Mouse (Mus musculus): Measurements from ENCODE around the gene Igfbp1. TPM values are rescaled to one million over a fixed set of nuclear protein-coding genes. Genes with fewer than 3 reads are reported as not detected.
"Not testable (repeated sequence)": the region's sequence is repeated elsewhere in the genome, so short reads cannot be mapped to it uniquely, and the experiment has no call there.

Igfbp1 gene
- polyA plus RNA-seq, 1 experiment = 0.10 TPM

DNA sequence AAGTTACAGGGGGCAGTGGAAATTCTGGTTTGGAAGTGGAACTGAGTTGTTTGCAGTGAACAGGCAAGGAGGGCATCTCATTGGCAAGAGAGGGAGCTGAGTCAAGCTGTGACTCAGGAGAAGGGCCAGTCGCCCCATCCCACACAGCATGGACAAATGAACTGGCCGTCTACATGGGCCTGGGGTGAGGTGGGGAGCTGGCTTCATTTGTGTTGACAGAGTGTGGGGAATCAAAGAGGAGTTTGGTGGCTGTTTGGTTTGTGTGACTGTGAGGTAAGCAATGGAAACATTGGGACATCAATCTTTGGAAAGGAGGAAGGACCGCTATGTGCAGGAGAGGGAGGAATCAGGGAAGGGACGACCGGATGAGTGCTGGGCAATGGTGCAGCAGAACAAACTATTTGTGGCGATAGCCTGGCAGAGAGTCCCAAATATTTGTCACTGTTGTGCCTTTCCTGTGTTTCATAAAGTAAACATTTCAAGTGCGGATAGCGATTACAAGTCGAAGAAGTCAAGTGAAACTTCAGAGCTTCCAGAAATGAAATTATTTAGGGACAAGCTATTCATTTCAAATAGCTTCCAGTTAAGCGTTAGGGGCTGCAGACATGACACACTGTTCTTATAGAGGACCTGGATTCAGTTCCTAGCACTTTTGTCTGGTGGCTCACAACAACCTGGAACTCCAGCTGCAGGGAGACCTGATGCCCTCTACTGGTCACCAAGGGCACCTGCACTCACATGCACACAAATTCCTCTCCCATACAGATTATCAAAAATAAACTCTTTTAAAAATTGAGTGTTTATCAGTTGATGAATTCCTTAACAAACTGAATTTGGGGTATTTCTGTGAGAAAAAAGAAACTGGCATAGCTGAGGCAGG is 2.9 kb upstream of the Igfbp1 start:
- DNase-seq (ENCODE audit: extremely low spot score in 1 of 2, low spot score in 1 of 2) = no peak

DNA sequence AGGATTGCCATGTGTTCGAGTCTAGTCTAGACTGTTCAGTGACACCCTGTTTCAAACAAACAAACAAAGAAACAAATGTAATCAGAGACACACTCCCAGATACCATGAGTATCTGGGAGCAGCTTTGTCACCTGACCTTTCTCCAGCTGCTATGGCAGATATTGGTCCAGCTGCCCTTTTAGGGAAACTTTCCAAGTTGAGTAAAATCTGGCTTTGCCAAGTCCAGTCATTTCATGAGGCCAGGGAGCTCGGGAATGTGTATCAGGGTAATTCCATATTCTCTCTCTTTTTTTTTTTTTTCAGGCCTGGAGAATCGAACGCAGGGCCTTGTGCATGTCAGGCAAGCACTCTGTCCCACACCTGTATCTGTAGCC is 2.3 kb upstream of the Igfbp1 start:
- no peak for DNase-seq (ENCODE audit: extremely low spot score in 1 of 2, low spot score in 1 of 2)

- no peak for DNase-seq (ENCODE audit: extremely low spot score in 1 of 2, low spot score in 1 of 2)
Measured at GRCm38 (mm10) chr11:7198006-7198405, 424 bp downstream of the Igfbp1 start.

- DNase-seq (ENCODE audit: extremely low spot score in 1 of 2, low spot score in 1 of 2) = no peak
Measured at GRCm38 (mm10) chr11:7198481-7199256, 1.1 kb downstream of the Igfbp1 start.

DNA sequence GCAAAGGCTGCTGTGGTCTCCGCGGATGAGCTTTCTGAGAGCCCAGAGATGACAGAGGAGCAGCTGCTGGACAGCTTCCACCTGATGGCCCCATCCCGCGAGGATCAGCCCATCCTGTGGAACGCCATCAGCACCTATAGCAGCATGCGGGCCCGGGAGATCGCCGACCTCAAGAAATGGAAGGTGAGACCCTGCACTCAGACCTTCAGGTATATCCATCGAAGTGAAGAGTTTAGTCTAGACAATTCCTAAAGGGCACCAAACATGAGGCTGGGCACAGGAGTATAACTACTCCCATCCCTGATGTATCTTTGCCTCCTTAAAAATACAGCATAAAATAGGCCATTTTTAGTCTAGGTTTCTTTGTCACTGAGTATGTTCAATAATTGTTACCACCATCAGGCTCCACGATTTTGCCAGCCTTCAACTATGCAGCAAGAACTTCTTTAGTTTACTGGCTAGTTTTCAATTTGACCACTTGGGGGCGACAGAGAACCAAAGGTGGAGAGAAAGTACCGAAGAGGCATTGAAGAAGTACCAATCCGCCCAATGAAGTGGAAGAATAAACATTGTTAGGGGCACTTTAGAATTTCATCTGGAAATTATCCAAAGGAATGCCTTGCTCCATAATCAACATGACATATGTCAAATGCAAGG is 2.3 kb downstream of the Igfbp1 start:
- peak in 1 of 2 experiments; percentile 86 for DNase-seq (ENCODE audit: extremely low spot score in 1 of 2, low spot score in 1 of 2)

DNA sequence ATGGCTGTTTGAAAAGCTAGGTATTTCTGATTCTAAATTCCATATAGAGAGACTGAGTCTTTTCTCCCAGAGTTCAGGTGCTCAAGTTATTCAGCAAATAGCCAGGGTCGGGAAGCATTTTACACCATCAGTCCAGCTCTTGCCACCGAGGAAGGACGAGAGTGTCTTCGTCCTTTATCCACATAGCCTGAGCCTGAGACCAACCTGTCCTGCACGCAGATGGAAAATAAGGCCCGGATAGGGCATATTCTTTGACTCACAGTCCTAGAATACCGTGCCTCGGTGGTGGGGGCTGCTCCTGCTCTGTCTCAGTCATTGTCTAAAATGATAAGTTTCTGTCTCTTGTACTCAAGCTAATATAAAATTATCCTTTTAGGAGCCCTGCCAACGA is 2.8 kb downstream of the Igfbp1 start:
- no peak for DNase-seq (ENCODE audit: extremely low spot score in 1 of 2, low spot score in 1 of 2)

GRCm38 (mm10) chr11:7202206-7202605 is 4.6 kb downstream of the Igfbp1 start:
- DNase-seq (ENCODE audit: extremely low spot score in 1 of 2, low spot score in 1 of 2) = no peak

DNA sequence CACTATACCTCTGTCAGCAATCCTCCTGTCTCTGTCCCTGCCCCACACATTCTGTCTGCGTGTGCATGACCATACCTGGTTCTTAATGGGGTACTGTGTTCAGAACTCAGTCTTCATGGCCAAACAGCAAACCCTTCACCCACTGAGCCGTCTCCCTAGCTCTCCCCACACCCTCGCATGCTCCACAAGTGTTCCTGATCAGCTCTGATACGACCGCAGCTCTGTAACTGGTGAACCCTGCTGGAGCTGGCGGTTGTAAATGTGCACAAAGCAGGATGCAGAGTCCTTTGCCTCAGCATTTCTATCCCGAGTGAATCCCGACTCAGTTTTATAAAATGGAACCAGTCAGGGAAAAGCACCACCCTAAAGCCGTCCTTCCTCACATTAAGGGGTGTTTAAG is 6.3 kb downstream of the Igfbp1 start:
- no peak for DNase-seq (ENCODE audit: extremely low spot score in 1 of 2, low spot score in 1 of 2)

DNA sequence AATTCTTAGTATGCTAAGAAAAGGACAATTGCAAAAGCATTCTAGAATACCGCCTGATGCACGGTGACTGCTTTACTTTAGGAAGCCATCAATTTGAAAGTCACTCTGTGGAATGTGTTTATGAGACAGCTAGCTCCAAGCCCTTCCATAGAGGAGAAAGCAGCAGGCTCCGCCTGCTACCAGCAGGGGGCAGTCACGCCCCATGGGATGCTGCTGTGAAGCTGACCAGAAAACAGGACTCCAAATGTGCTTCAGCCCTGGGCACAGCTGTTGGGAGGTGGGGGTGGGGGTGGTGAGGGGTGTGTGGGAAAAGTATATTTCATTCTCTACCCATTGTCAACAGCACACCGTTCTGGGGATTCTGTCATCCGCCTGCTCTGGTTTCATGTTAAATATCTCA is 12.8 kb downstream of the Igfbp1 start:
- DNase-seq (ENCODE audit: extremely low spot score in 1 of 2, low spot score in 1 of 2) = peak in 1 of 2 experiments; percentile 89

GRCm38 (mm10) chr11:7211211-7211610 is 13.6 kb downstream of the Igfbp1 start:
- DNase-seq (ENCODE audit: extremely low spot score in 1 of 2, low spot score in 1 of 2) = no peak

DNA sequence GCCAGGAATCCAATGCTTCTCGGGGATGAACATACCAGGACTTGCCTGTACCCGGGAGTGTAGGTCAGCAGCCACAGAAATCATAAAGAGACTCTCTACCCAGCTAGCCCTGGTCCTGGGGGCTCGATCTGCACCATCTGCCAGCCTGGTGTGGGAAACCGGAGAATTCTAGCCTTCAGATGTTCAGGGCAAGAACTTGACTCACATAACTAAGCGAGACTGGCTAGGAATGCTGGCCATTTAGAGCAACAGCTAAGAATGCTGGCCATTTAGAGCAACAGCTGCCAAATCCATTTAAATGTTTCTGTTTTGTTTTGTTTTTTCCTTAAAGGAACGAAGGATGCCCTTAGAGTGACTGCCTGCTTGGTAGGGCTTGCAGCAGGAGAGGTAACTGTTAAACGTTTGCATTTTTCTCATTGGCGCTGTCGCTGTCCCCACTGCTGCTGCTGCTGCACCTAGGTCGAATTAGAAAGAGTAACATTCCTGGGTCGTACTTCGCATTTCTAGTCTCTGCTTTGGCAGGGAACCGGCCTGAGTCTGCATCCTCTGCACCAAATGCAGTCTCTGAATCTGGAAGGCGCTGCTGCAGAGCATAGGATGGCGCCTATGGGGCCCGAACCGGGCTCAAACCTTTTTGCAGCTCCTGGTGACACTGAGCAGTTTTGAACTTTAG is 14.7 kb downstream of the Igfbp1 start:
- no peak for DNase-seq (ENCODE audit: extremely low spot score in 1 of 2, low spot score in 1 of 2)

DNA sequence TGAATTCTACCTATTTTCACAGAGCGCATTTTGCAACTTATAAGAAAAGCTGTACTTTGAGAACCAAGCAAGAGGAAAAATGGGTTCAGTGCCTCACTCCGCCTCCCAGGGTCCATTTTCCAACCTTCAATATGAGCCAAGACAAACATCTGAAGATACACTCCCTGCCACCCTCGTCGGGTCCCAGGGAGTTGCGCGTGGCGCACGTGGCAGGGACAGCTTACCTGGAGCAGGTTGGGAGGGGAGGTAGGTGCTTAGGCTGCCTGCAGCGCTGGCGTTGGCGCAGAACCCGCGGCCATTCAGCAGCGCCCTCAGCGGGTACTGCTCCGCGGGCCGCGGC is 15.5 kb downstream of the Igfbp1 start:
- DNase-seq (ENCODE audit: extremely low spot score in 1 of 2, low spot score in 1 of 2) = no peak

DNA sequence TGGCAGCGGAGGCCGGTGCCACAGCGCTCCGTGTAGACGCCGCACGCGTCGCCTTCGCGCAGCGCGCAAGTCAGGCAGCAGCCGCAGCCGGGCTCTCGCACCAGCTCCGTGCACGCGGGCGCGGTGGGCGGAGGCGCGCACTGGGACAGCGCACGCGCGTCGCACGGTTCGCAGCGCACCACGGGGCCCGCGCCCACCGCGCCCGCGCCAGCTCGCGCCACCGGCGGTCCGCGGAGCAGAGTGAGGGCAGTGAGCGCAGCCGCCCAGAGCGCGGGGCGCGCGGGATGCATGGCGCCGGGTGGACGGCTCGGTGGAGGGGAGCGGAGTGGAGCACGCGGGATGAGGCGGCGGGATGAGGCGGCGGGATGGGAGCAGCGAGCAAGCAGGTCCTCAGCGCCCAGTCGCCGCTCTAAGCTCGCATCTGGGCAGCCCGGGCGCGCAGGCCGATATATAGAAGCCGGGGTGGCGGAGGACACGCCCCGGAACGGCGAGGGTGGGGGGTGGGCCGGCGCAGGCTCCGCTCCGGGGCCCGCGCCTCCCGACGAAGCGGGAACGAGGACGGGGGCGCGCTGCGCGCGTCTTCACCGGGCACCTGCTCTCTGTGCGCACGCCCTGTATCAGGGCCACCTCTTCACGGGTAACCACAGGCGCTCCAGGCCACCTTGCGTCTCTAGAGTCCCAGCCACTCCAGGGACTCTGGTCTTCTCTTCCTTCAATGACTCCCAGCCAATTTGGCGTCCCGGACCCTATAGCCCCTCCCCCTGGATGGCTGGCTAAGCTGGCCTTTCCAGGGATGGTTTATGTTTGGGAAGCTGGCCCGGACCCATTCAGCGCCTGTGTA is 16.1 kb downstream of the Igfbp1 start, which contains the start of gene Igfbp3:
TSS of gene Igfbp3 (minus strand) at position 423 of the 841 bp plus-strand sequence.
- DNase-seq (ENCODE audit: extremely low spot score in 1 of 2, low spot score in 1 of 2) = peak; percentile 61 to 85

- peak in 1 of 2 experiments; percentile 38 for DNase-seq (ENCODE audit: extremely low spot score in 1 of 2, low spot score in 1 of 2)
Measured at GRCm38 (mm10) chr11:7214342-7214660, 16.7 kb downstream of the Igfbp1 start.

- DNase-seq (ENCODE audit: extremely low spot score in 1 of 2, low spot score in 1 of 2) = peak; percentile 32 to 81
Measured at GRCm38 (mm10) chr11:7214761-7215160, 17.2 kb downstream of the Igfbp1 start.

DNA sequence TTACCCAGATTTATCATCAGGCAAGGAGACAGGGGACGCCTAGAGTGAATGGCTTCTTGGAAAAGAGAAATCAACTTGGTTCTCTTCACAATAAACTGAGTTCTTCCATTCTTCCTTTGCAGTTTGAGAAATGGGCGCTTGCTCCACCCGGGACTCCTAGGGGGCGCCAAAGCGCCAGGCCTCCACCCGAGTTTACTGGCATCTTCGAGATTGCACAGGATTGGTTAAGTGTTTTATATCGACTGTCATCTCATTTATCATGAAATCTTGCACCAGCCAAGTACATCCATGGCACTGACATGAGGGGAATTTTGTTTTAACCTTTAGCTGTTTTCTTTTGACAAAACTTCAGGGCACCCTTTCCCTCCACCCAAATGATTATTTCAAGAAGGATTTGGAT is 18.1 kb downstream of the Igfbp1 start:
- DNase-seq (ENCODE audit: extremely low spot score in 1 of 2, low spot score in 1 of 2) = peak; percentile 39 to 84

GRCm38 (mm10) chr11:7221826-7222225 is 24.2 kb downstream of the Igfbp1 start:
- not testable (repeated sequence) for DNase-seq (ENCODE audit: extremely low spot score in 1 of 2, low spot score in 1 of 2)

DNA sequence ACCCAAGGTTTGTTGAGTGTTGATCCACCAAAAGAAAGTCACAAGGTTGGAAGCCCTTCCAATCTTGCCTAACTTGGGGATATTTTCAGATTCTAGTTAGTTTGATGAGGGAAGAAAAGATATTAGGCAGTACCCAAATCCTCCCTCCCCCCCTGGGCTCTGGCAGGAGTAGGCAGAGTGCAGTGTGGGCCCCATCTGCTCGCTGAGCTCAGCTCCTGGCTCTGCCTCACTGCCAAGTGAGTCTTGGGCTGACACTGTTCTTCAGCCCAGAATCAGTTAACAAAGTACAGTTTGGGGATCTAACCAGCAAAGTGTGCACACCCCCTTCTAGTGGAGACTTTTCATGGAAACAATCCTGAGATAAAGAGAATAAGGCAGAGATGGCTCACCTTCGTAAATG is 28.6 kb downstream of the Igfbp1 start:
- peak in 1 of 2 experiments; percentile 44 for DNase-seq (ENCODE audit: extremely low spot score in 1 of 2, low spot score in 1 of 2)

GRCm38 (mm10) chr11:7226810-7227550 is 29.4 kb downstream of the Igfbp1 start:
- DNase-seq (ENCODE audit: extremely low spot score in 1 of 2, low spot score in 1 of 2) = no peak

Data from frontal cortex, adult 2 months (tissue).